Mouse (Mus musculus) MEL (cell line): ENCODE measurements around the gene Lrfn4. TPM values are rescaled to one million over a fixed set of nuclear protein-coding genes. Genes with fewer than 3 reads are reported as not detected.

Source experiments
- DNase-seq: peaks from one replicate; pipeline ENCODE4 v3.0.0; 2011; ENCODE audit warnings: low read depth, low spot score
- H3K27ac ChIP-seq: 2 replicates; pipeline ENCODE4 v1.5.1; 2012; ENCODE audit warnings: low read depth, mild to moderate bottlenecking, control low read depth, low read length, moderate library complexity; ENCODE audit not compliant: control insufficient read depth
- H3K27me3 ChIP-seq, 2 experiments: fragments of 150-350 bp in 1 of 2; sonication (generic) in 1 of 2; 2 replicates each; pipeline ENCODE4 v1.6.1; 2012; ENCODE audit warnings: low read length in 2 of 2, mild to moderate bottlenecking in 2 of 2, improper control_type of control experiment in 1 of 2, moderate library complexity in 1 of 2; ENCODE audit not compliant: insufficient read depth in 2 of 2, control insufficient read depth in 1 of 2
- H3K36me3 ChIP-seq, 2 experiments: 2 replicates each; pipeline ENCODE4 v1.6.1; 2012 to 2014; ENCODE audit warnings: low read length in 2 of 2, improper control_type of control experiment in 1 of 2, inconsistent platforms in 1 of 2, mild to moderate bottlenecking in 1 of 2; ENCODE audit not compliant: insufficient read depth in 2 of 2, control insufficient read depth in 1 of 2
- H3K4me1 ChIP-seq, 2 experiments: fragments of 150-350 bp in 1 of 2; sonication (generic) in 1 of 2; 2 replicates each; pipeline ENCODE4 v1.6.1; 2012; ENCODE audit warnings: low read length in 2 of 2, improper control_type of control experiment in 1 of 2, mild to moderate bottlenecking in 1 of 2; ENCODE audit not compliant: insufficient read depth in 2 of 2, control insufficient read depth in 1 of 2
- H3K4me3 ChIP-seq, 2 experiments: fragments of 150-350 bp in 1 of 2; sonication (generic) in 1 of 2; 2 replicates each; pipeline ENCODE4 v1.5.1; 2012; ENCODE audit warnings: low read depth in 2 of 2, low read length in 2 of 2, mild to moderate bottlenecking in 2 of 2, moderate library complexity in 2 of 2, control low read depth in 1 of 2, improper control_type of control experiment in 1 of 2; ENCODE audit not compliant: control insufficient read depth in 1 of 2, insufficient read depth in 1 of 2
- H3K79me2 ChIP-seq: 2 replicates; pipeline ENCODE4 v1.6.1; 2012; ENCODE audit warnings: mild to moderate bottlenecking, low read length, moderate library complexity; ENCODE audit not compliant: control insufficient read depth, poor library complexity, insufficient read depth
- H3K9ac ChIP-seq: 2 replicates; pipeline ENCODE4 v1.6.1; 2012; ENCODE audit warnings: low read depth, mild to moderate bottlenecking, control low read depth, low read length, moderate library complexity; ENCODE audit not compliant: control insufficient read depth, poor library complexity, severe bottlenecking
- H3K9me3 ChIP-seq: fragments of 150-350 bp; sonication (generic); replicated peaks from 2 replicates; pipeline ENCODE4 v1.6.1; 2012; ENCODE audit warnings: mild to moderate bottlenecking, low read length, improper control_type of control experiment, moderate library complexity; ENCODE audit not compliant: insufficient read depth
- BHLHE40 ChIP-seq: IDR thresholded peaks from 2 replicates; pipeline ENCODE4 v1.6.1; 2012; ENCODE audit warnings: low read depth, mild to moderate bottlenecking, inconsistent platforms, low read length, improper control_type of control experiment, borderline replicate concordance
- CHD1 ChIP-seq: IDR thresholded peaks from 2 replicates; pipeline ENCODE4 v1.6.1; 2012; ENCODE audit warnings: low read depth, mild to moderate bottlenecking, inconsistent platforms, low read length, improper control_type of control experiment
- CHD2 ChIP-seq: IDR thresholded peaks from 2 replicates; pipeline ENCODE4 v1.6.1; 2011; ENCODE audit warnings: low read length, improper control_type of control experiment
- ETS1 ChIP-seq: IDR thresholded peaks from 2 replicates; pipeline ENCODE4 v1.6.1; 2012; ENCODE audit warnings: low read depth, mild to moderate bottlenecking, inconsistent platforms, low read length, improper control_type of control experiment, moderate library complexity
- GABPA ChIP-seq: IDR thresholded peaks from 2 replicates; pipeline ENCODE4 v1.6.1; 2012; ENCODE audit warnings: low read depth, mild to moderate bottlenecking, inconsistent platforms, low read length, improper control_type of control experiment, moderate library complexity
- GATA1 ChIP-seq: IDR thresholded peaks from 2 replicates; pipeline ENCODE4 v1.6.1; 2011; ENCODE audit warnings: low read depth, low read length, improper control_type of control experiment
- HCFC1 ChIP-seq: IDR thresholded peaks from 2 replicates; pipeline ENCODE4 v1.6.1; 2012; ENCODE audit warnings: low read depth, mild to moderate bottlenecking, inconsistent platforms, low read length, improper control_type of control experiment, moderate library complexity
- KAT2A ChIP-seq: conservative IDR thresholded peaks from 2 replicates; pipeline ENCODE4 v1.6.1; 2012; ENCODE audit warnings: low read depth, low read length, improper control_type of control experiment, inconsistent platforms
- MAFK ChIP-seq: IDR thresholded peaks from 2 replicates; pipeline ENCODE4 v1.6.1; 2011; ENCODE audit warnings: low read depth, mild to moderate bottlenecking, low read length, improper control_type of control experiment, borderline replicate concordance
- MAX ChIP-seq: IDR thresholded peaks from 2 replicates; pipeline ENCODE4 v1.6.1; 2011; ENCODE audit warnings: low read length, improper control_type of control experiment
- MAZ ChIP-seq: IDR thresholded peaks from 2 replicates; pipeline ENCODE4 v1.6.1; 2012; ENCODE audit warnings: low read depth, mild to moderate bottlenecking, inconsistent platforms, low read length, improper control_type of control experiment
- MEF2A ChIP-seq: IDR thresholded peaks from 2 replicates; pipeline ENCODE4 v1.6.1; 2014; ENCODE audit warnings: low read depth, mild to moderate bottlenecking, inconsistent platforms, low read length, improper control_type of control experiment; ENCODE audit not compliant: poor library complexity, insufficient replicate concordance, severe bottlenecking; ENCODE audit errors: extremely low read depth
- MYC ChIP-seq: IDR thresholded peaks from 2 replicates; pipeline ENCODE4 v1.6.1; 2011; ENCODE audit warnings: low read depth, mild to moderate bottlenecking, low read length, improper control_type of control experiment, moderate library complexity
- NRF1 ChIP-seq: IDR thresholded peaks from 2 replicates; pipeline ENCODE4 v1.6.1; 2014; ENCODE audit warnings: low read depth, mild to moderate bottlenecking, inconsistent platforms, low read length, improper control_type of control experiment, moderate library complexity; ENCODE audit not compliant: poor library complexity, insufficient read depth, severe bottlenecking
- POLR2A ChIP-seq, 2 experiments: IDR thresholded peaks; 2 replicates each; pipeline ENCODE4 v1.6.1; 2011 to 2012; ENCODE audit warnings: low read length in 2 of 2, mild to moderate bottlenecking in 2 of 2, control low read depth in 1 of 2, improper control_type of control experiment in 1 of 2, low read depth in 1 of 2, moderate library complexity in 1 of 2; ENCODE audit not compliant: control insufficient read depth in 1 of 2, insufficient read depth in 1 of 2, poor library complexity in 1 of 2
- POLR2AphosphoS2 ChIP-seq: IDR thresholded peaks from 2 replicates; pipeline ENCODE4 v1.6.1; 2011; ENCODE audit warnings: low read length, improper control_type of control experiment
- RAD21 ChIP-seq: IDR thresholded peaks from 2 replicates; pipeline ENCODE4 v1.6.1; 2011; ENCODE audit warnings: mild to moderate bottlenecking, low read depth, low read length, improper control_type of control experiment
- RCOR1 ChIP-seq: IDR thresholded peaks from 2 replicates; pipeline ENCODE4 v1.6.1; 2012; ENCODE audit warnings: low read depth, mild to moderate bottlenecking, inconsistent platforms, low read length, improper control_type of control experiment
- TAL1 ChIP-seq: IDR thresholded peaks from 2 replicates; pipeline ENCODE4 v1.6.1; 2012; ENCODE audit warnings: mild to moderate bottlenecking, inconsistent platforms, low read length, moderate library complexity, mixed read lengths
- TBP ChIP-seq: IDR thresholded peaks from 2 replicates; pipeline ENCODE4 v1.8.0; 2011; ENCODE audit warnings: low read depth, low read length, improper control_type of control experiment
- USF1 ChIP-seq: IDR thresholded peaks from 2 replicates; pipeline ENCODE4 v1.6.1; 2014; ENCODE audit warnings: low read depth, mild to moderate bottlenecking, inconsistent platforms, low read length, improper control_type of control experiment, moderate library complexity
- ZC3H11A ChIP-seq: IDR thresholded peaks from 2 replicates; pipeline ENCODE4 v1.6.1; 2012; ENCODE audit warnings: low read depth, mild to moderate bottlenecking, inconsistent platforms, low read length, improper control_type of control experiment
- ZKSCAN1 ChIP-seq: IDR thresholded peaks from 2 replicates; pipeline ENCODE4 v1.6.1; 2012; ENCODE audit warnings: low read depth, mild to moderate bottlenecking, inconsistent platforms, low read length, improper control_type of control experiment, moderate library complexity
- ZNF384 ChIP-seq: IDR thresholded peaks from 2 replicates; pipeline ENCODE4 v1.6.1; 2012; ENCODE audit warnings: low read depth, mild to moderate bottlenecking, inconsistent platforms, low read length, improper control_type of control experiment
- polyA plus RNA-seq, 2 experiments: library from polyadenylated mRNA; stranded (reverse) in 1 of 2; unstranded in 1 of 2; fragments of >175 nt in 1 of 2; fragments of >200 nt in 1 of 2; gene quantifications; 2 replicates each; pipeline versions ENCODE4 v1.2.1 to v1.2.4; 2012; ENCODE audit warnings: low replicate concordance in 2 of 2, low read depth in 1 of 2; ENCODE audit not compliant: insufficient read length in 2 of 2, insufficient read depth in 1 of 2, missing spikeins in 1 of 2
- total RNA-seq: library from RNA; depleted of rRNA; stranded (reverse); fragments of 300-350 nt; gene quantifications from 2 replicates; pipeline ENCODE4 v1.2.3, GENCODE M21; 2012

Gene Lrfn4
- total and polyA plus RNA-seq, 3 experiments: 14.0 to 17.5 TPM; not detected in 1

DNA sequence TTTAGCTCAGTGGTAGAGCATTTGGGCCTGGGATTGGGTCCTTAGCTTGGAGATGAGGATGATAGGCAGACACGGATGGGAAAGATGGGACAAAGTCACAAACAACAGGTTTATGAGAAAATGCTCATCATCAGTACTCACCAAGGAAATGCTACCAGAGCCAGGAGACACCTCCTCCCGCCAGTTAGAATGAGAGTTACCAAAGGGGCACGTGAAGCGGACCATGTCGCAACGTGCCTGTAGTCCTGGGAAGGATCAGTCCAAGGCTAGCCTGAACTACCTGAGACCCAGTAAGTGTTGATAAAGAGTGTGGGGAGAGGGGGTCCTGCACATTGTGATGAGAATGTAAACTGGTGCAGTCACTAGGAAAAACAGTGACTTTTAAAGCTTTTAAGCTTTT is 44.7 kb downstream of the Lrfn4 start:
- TF ChIP-seq NRF1 (no peak), HCFC1 (no peak), ZNF384 (no peak), GATA1 (no peak), POLR2AphosphoS2 (no peak), CHD1 (no peak), RAD21 (no peak), RCOR1 (no peak), KAT2A (no peak), TAL1 (no peak), BHLHE40 (no peak)
- TF ChIP-seq, all 39 proteins: peak for 0
- Histone ChIP-seq H3K9ac (no peak overlapping the region), H3K4me1 (peaks cover 25 to 29% of the 10 kb centered on the region in 2 experiments)

DNA sequence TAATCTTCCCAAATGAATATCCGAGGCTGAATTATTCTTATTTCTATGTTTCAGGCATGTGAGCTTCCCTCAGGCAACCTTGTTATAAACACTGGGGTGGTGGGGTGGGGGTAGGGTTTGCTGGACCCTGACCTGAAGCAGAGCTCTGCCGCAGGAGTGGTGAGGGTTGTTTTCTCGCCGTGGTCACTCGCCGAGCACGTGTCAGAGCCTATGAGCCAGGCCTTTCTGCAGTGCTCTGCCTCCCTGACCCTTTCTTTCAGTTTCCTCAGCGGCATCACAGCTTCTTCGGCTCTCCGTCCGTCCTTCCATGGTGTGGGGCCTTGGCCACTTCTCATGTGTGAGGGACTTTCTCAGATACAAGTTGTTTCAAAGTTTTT is 45.2 kb downstream of the Lrfn4 start:
- Histone ChIP-seq H3K9me3 (no peaks in the 10 kb centered on the region), H3K4me1 (peaks cover 25 to 29% of the 10 kb centered on the region in 2 experiments), H3K27me3 (no peaks in the 10 kb centered on the region), H3K79me2 (no peaks in the 10 kb centered on the region), H3K36me3 (peaks cover 0 to 32% of the 10 kb centered on the region in 2 experiments; a peak in 2 of 4 replicates), H3K27ac (no peak overlapping the region), H3K9ac (no peak overlapping the region), H3K4me3 (no peak overlapping the region)
- DNase-seq: no peak
- TF ChIP-seq POLR2A (IDR thresholded peaks at IDR 0.05; ENCODE audit: control insufficient read depth in 1 of 2, insufficient read depth in 1 of 2, low read depth in 1 of 2, low read length in 2 of 2, poor library complexity in 1 of 2): no peak
- no peak for TF ChIP-seq MAZ
- no peak for TF ChIP-seq ZKSCAN1
- no peak for TF ChIP-seq ZC3H11A
- no peak for TF ChIP-seq ZNF384
- TF ChIP-seq CHD2: no peak
- TF ChIP-seq GABPA: no peak
- no peak for TF ChIP-seq NRF1
- TF ChIP-seq CHD1: no peak
- TF ChIP-seq ETS1: no peak
- TF ChIP-seq TBP: no peak
- TF ChIP-seq MAX: no peak
- TF ChIP-seq MYC: no peak
- no peak for TF ChIP-seq USF1
- no peak for TF ChIP-seq GATA1
- no peak for TF ChIP-seq MEF2A
- no peak for TF ChIP-seq MAFK

More for the DNA sequence above, 44.7 kb downstream of the Lrfn4 start:
- Histone ChIP-seq H3K4me3 (no peak overlapping the region), H3K9me3 (no peaks in the 10 kb centered on the region), H3K36me3 (peaks cover 0 to 32% of the 10 kb centered on the region in 2 experiments; a peak in 2 of 4 replicates), H3K27me3 (no peaks in the 10 kb centered on the region), H3K79me2 (no peaks in the 10 kb centered on the region), H3K27ac (no peak overlapping the region)
- no peak for DNase-seq
